Mouse (Mus musculus): ENCODE measurements around the gene Map3k5. TPM values are rescaled to one million over a fixed set of nuclear protein-coding genes. Genes with fewer than 3 reads are reported as not detected.

Map3k5 gene
- total RNA-seq (2023) = 34.8 TPM

DNA sequence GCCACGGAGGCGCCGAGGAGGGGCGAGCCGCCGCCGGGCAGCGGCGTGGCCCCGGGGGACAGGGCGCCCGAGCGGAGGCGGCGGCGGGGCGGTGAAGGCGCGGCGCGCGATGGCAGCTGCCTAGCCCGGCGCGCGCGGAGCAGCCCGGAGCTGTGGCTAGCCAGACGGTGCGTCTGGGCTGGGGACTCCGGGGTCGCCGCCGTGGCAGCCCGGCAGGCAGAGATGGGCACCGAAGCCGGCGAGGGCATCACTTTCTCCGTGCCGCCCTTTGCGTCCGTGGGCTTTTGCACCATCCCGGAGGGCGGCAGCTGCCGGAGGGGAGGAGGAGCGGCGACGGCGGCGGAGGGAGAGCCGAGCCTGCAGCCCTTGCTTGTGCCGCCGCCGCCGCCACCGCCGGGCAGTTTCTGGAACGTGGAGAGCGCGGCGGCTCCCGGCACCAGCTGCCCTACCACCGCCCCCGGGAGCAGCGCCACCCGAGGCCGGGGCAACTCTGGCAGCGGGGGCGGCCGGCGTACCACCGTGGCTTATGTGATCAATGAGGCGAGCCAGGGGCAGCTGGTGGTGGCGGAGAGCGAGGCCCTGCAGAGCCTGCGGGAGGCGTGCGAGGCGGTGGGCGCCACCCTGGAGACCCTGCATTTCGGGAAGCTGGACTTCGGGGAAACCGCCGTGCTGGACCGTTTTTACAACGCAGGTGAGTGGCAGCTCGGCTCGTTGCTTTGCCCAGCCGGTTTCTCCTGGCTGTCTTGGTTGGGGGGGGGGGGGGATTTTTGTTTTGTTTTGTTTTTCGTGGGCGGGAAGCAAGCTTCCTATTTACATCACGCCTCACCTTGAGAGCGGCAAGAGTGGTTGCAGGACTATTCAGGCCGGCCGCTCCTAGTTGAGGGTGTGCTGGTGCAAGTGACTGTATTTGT is at the start of gene Map3k5:
Gene Map3k5, plus strand, starts transcription at position 89 of the 911 bp plus-strand sequence.

DNA sequence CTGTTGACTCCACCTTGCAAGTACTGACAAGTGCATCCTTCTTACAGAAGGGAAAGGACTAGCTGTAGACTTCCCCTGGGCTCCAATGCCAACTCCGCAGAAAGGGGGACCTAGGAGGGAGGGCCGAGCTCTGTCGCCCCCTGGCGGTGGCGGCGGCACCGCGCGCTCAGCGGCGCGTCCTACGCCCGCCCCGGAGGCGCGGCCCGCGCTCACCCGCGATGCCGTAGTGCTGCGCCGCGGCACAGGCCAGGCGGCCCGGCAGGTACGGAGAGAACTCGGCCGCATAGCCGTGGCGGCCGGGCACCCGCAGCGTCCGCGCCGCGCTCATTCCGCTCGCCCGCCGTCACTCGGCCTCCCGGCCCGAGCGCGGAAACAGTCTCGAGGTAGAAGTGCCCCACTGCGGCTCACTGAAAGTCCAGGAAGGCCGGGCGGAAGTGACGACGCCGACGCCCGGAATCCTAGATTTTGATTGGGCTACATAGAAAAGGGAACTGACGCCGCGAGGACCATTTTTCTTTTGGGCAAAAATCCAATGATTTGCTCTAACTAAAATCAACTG is 26.9 kb upstream of the Map3k5 start, which contains the start of gene Pex7:
Gene Pex7, minus strand, starts transcription at position 444 of the 559 bp plus-strand sequence.

DNA sequence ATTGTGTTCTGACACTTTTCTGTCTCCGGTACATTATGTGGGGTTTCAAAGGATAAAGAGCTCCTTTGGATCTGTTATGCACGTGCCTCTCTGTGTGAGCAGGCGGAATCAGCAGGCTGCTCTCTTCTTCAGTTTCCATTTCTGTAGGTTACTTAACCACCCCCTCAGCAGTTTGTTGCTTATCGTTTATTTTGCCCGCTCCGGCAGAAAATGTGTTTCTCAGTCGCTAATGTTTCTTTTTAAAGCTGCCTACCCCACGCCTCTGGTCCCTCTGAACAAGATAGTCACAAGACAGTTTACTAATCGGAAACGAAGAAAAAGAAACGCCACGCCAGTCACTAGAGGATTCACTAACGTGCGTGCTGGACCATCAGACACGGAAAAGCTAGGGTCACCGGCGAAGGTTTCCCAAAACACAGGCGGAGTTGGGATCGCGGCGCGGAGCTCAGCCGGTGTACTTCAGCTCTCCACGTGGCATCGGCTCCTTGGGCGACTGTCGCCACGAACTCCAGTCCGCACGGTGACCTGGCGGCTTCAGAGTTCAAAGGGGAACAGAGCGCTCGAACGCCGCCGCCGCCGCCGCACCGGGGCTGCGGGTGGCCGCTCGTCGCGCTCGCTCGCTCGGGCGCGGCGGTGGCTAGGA is 214.0 kb downstream of the Map3k5 start, which contains the start of gene Map7:
Gene Map7, plus strand, starts transcription at position 342 of the 643 bp plus-strand sequence.

Other genes with a start within 250 kb of the Map3k5 start
- gene Il20ra, start 221.9 kb upstream of the Map3k5 start, total RNA-seq (2023) = not detected
- not detected for gene Slc35d3, start 83.0 kb upstream of the Map3k5 start, total RNA-seq (2023)
- gene Pex7, start 26.8 kb upstream of the Map3k5 start, total RNA-seq (2023) = 19.0 TPM
- gene Map7, start 214.0 kb downstream of the Map3k5 start, total RNA-seq (2023) = 13.8 TPM

Data from CD4-positive naive resting alpha-beta T cell, adult 76 days (primary cell).